Mouse (Mus musculus) lung, postnatal 10 days (tissue): Measurements from ENCODE around the gene Cand2.

Experiments
- DNase-seq: peaks from one replicate; pipeline ENCODE4 v3.0.0; 2021

The Cand2 gene

DNA sequence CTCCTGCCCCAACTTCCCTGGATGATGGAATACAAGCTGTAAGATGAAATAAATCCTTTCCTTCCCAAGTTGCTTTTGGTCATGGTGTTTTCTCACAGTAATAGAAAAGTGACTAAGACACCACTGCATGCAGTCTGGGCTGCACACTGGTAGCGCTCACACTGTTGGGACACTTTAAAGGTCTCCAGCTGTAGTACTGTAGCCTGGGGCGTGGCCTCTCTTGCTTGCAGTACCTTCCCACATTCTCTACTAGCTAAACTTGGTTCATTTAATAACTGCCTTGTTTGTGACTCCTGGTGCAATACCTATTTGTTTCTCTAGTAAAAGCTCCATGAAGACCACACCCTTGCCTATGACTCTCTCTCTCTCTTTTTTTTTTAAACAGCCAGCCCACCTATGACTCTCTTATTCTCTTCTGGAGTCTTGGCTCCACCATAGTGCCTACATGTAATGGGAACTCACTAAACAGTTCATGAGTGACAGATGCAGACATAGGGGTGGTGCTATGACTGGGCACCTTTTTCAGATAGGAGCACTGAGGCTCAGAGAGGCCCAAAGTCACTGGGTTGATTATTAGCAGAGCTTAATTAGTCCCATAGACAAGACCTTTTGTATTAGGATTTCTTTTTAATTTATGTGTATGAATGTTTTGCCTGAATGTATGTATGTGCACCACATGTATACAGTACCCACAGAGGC lies 58.0 kb downstream of the Cand2 start:
- no peak for DNase-seq

DNA sequence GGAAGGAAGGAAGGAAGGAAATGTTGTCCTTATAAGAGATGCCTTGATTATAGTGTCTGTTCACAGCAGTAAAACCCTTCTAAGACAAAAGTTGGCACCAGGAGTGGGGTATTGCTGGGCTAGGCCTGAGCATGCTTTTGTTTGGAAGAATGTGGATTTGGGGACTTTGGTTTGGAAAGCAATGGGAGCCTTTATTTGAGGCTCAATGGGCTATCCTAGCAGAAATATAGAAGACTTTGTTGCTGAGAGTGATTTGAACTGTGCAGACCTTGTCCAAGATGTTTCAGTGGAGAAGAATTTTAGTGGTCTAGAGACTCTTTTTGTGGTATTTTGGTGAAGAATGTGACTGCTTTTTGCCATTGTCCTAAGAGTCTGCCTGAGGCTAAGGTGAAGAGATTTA lies 59.5 kb downstream of the Cand2 start:
- no peak for DNase-seq

DNA sequence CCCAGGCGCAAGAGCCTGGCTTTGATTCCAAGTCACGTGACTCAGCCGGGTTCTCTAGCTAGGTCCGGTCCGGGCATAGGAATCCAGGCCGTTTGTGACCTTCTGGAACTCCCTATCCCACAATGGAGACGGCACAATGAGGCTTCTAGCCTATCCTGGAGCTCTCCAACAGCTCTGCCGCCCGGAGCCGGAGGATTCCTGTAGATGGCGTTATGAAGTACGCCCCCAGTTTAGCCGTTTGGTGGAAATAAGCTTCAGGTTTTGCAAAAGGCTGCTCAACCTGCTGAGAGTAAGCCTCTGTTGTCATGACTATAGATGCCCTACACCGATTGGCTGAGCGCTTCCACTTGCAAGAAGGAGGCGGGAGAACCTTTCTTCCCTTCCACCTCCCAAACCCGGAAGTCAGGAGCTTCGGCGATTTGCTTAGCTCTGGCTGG lies 63.8 kb downstream of the Cand2 start, which contains the start of gene Efcab12:
Gene Efcab12, minus strand, starts transcription at position 252 of the 437 bp plus-strand sequence.
- DNase-seq = peak; percentile 85

DNA sequence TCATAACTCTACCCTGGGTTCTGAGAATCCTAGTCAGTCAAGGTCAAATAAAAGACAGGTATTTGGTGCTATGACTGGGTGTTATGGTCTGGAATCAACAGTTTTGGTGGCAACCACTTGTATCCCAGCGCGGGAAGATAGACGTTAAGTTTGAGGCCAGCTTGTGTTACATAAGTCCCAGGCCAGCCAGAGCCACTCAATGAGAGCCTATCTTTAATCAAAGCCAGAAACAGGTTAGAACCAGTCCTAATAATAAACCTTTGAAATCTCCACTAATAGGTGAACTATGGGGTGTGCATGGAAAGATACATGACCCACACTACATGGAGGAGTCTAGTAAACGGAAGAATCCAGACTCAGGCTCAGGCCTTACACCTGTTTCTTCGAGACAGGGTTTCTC lies 64.4 kb downstream of the Cand2 start:
- DNase-seq = no peak

DNA sequence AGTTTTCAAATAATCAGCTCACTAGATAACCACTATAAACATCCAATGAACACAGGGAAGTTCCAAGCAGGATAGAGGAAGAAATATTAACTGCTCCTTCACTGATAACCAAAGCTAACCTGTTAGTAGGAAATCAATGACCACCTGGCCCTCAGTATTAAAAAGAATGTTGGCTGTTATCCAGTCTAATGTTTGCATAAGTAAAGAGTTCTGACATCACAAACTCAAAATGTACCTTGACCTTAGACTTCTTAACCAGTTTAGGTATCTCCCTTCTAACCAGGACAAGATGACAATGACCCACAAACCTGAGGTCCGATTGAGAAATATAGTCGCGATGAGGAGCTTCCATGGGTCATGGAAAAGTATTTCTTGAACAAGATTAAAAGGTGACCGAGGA lies 70.7 kb downstream of the Cand2 start:
- no peak for DNase-seq

DNA sequence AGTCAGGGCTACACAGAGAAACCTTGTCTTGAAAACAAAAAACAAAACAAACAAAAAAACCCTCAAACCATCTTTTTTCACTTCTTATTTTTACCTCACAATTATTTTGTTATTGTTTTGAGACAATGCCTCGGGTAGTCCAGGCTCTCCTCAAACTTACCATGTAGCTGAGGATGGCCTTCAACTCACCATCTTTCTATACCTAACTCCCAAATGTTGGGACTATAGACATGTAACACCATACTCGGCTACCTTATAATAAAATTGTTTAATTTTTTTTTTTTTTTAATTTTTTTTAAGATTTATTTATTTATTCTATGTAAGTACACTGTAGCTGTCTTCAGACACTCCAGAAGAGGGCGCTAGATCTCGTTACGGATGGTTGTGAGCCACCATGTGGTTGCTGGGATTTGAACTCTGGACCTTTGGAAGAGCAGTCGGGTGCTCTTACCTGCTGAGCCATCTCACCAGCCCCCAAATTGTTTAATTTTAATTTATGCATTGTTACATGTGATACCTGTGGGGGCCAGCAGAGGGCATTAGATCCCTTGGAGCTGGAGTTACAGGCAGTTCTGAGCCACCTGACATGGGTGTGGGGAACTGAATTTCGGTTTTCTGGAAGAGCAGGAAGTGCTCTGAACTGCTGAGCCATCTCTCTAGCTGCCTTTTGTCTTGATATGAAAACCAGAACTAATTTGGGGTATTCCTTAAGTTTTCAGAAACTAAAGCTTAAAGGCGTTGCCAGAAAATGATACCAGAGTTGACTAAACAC lies 72.5 kb downstream of the Cand2 start:
- peak; percentile 82 for DNase-seq

DNA sequence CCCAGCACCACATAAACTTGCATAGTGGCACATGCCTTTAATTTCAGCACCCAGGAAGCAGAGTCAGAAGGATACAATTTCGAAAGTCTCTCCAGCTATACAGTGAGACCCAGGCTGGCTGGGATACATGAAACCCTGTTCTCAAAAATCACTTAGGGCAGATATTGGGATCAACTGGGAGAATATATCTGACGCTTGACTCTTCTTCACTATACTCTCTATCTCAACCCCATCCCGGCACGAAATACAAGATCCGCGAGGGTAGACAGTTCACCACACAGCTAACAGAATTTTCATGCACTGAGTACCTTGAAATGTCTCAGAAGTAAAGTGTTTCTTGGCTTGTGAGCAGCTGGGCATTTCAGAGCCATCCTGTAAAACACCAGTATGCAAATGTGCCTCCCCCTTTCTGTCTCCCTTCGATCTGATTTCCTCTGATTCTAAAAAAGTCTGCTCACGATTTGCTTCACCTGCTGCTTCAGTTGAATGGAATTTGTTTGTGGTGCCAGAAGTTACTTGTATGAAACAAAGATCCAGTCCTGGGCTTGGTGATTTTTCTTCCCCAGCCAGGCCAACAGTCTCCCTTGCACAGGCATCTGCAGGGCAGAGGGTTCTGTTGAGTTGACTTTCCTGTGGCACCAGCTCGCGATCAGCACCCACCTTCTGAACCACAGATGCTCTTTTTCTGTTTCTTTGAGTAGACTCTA lies 74.4 kb downstream of the Cand2 start:
- no peak for DNase-seq

DNA sequence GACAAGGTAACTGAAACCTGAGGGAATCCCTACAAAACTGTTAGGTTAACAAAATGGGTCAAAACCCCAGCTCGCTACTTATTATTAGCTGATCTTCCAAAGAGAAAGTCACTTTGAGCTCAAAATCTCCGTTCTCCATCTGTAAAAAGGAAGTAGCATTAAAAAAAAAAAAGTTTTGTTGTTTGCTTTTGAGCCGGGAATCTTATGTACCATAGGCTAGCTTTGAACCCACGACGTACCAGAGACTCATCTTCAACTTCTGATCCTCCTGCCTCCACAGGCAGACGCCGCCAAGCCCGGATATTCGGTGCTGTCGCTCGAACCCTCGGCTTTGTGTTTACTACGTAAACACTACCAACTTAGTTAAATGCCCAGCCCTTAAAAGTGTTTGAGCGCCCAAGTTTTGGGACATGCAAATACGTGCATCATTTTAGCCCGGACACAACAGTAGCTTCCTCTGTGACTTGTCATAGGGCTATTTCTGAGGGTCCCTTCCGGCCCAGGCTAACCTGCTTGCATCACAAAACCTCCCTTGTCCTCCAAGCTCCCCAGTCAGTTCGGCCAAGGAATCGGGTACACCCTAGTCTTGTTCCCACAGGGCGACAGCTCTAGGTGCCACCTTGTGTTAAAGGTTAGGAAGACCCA lies 78.2 kb downstream of the Cand2 start:
- no peak for DNase-seq

DNA sequence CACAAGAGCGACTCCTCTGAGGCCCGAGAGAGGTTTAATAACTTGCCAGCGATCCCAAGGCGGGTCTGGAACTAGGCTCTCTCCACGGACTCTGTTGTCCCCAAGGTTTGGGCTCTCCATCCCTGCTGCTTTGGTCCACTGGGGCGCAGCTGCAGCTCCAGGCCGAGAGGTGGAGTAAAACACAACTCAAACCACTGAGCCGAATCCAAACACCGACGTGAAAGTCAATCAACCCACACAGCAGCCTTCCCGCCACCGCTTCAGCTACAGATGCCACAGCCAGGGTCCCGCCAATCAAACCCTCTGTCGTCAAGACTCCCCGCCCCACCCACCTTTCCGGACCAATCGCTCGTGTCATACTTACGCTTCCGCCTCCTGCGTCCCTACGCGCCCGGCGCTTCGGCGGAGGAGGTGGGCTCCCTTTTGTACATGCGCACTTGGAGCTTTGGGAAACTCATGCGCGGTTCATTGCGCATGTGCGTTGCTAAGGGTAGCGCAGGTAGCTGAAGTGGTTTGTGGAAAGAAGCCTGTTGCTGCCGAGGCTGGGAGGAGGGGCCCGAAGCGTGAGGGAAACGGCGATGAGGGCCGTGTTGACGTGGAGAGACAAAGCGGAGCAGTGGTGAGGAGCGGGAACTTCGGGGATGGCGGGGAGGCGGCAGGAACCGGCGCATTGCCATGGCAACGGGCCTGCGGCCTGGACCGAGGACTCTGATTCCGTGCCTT lies 78.9 kb downstream of the Cand2 start, which contains the start of the genes Mbd4 and Ift122:
Gene Mbd4, minus strand, starts transcription at position 281 of the 723 bp plus-strand sequence.
Gene Ift122, plus strand, starts transcription at position 380 of the 723 bp plus-strand sequence.
- peak; percentile 100 for DNase-seq

DNA sequence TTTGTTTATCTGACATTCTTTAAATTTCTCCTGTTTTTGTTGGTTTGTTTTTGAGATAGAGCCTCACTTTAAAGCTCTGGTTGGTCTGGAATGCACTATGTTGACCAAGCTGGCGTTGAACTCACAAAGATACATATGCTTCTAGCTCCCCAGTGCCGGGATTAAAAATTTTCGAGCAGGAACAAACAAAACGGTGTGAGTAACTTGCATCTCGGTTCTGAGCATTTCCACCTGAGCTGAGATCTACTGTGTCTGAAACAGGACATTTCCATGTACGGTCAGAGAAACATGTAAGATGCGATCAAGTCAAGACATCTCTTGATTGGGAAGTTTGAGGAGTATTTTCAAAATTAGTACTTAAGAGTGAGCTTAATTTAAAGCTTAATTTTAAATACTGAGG lies 79.6 kb downstream of the Cand2 start:
- no peak for DNase-seq

DNA sequence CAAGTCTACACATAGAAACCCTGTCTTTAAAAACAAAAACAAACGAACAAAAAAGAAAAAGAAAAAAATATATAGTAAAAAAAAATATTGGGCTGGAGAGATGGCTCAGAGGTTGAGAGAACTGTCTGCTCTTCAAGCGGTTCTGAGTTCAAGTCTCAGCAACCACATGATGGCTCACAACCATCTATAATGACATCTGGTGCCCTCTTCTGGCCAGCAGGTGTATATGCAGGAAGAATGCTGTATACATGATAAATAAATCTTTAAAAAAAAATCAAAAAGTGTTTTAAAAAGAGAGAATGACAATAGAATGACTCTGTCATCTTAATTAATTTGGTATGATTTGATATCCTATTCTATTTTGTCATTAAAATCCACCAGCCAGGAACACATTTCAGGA lies 80.1 kb downstream of the Cand2 start:
- no peak for DNase-seq
